Mouse (Mus musculus): ENCODE data around the gene Gm3264.
A peak's percentile ranks its signal among the peaks of the same experiment; 100 is the strongest.
"Not testable (repeated sequence)": the region's sequence is repeated elsewhere in the genome, so short reads cannot be mapped to it uniquely, and the experiment has no call there.

The Gm3264 gene

DNA sequence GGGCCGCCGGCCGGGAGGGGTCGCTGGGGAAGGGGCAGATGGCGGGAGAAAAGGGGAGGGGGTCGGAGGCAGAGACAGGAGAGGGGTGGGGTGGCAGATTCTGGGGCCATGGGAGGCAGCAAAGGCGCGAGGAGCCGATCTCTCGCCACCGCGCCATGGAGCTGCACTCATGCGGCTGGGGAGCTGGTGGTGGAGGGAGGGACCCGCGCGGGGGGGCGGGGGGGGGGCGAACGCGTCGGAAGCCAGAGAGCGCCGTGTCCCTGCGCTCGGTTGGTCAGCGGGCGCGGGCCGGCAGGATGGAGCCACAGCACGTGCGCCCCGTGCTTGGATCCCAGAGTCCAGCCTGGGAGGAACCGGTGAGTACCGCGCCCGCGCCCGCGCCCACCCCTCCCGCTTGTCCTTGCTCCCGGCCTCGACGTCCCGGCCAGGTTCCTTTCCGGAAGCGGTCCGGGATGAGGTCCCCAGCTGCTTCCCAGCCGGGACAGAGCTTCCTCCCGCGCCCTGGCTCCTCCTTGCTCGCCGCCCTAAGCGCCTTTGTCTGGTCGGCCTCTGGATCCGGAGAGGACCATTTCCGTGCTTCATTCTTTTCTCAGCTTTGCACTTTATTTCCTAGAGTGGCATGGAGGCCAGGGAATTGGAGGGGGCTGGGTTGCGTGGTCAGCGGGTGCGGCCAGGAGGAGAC, at the start of gene Gm3264:
Gene Gm3264 (plus strand): TSS at position 278 of the 682 bp plus-strand sequence.
- DNase-seq, result peak; percentile 2

DNA sequence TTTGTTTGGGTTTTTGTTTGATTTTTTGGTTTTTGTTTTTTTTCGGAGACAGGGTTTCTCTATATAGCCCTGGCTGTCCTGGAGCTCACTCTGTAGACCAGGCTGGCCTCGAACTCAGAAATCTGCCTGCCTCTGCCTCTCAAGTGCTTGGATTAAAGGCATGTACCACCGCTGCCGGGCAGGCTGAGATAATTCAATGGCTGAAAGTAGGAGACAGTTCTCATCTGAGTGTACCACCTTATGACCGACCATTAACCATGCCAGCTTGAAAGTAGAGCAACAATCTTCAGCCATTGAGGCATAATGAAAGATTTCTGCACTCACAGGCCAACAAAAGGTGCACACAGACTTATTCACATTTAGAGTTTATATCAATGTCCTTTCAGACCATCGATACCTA, 49.0 kb upstream of the Gm3264 start:
- not testable (repeated sequence) for DNase-seq

DNA sequence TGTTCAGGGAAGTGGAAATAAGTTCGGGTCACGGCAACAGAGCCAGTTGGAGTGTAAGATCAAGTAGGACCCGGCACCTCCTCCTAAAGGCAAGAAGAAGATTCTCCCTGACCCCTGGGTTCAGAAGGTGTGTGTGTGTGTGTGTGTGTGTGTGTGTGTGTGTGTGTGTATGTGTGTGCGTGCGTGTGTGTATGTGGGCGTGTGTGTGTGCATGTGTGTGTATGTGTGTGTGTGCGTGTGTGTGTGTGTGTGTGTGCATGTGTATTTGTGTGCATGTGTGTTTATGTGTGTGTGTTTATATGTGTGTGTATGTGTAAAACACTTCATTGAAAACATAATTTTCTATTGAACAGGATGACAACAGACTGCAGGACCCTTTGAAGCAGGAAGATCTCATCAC, 33.4 kb upstream of the Gm3264 start:
- not testable (repeated sequence) for DNase-seq

DNA sequence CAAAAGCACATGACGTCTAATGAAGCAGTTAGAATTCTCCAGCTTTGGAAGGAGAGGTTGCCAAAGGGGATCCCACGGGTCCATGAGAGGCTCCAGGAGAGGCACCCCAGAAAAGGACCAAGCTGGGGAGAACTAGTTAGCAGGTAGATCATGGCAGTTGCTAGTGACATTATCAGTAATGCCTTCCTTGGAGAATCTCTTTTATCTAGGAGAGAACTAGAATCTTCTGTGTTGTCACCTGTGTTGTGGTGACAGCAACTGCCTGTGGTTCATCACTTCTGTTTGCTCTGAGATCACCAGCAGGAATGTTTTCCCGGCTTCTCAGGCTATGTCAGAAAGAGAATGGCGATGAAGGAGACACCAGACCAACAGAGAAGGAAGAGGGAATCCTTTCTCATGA, 17.6 kb upstream of the Gm3264 start, which contains the start of gene Gm3269:
Gene Gm3269 (plus strand): TSS at position 301 of the 400 bp plus-strand sequence.
- not testable (repeated sequence) for DNase-seq

DNA sequence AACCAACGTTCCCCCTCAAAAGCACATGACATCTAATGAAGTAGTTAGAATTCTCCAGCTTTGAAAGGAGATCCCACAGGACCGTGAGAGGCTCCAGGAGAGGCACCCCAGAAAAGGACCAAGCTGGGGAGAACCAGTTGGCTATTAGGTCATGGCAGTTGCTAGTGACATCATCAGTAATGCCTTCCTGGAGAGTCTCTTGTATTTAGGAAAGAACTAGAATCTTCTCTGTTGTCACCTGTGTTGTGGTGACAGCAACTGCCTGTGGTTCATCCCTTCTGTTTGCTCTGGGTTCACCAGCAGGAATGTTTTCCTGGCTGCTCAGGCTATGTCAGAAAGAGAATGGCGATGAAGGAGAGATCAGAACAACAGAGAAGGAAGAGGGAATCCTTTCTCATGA, 36.7 kb downstream of the Gm3264 start, which contains the start of gene Gm3278:
Gene Gm3278 (plus strand): TSS at position 301 of the 400 bp plus-strand sequence.
- not testable (repeated sequence) for DNase-seq
